Mouse (Mus musculus) retina, postnatal 1 day (tissue): ENCODE results near the gene Acsf2.
A peak's percentile ranks its signal among the peaks of the same experiment; 100 is the strongest.

Source experiments
- DNase-seq: peaks from one replicate; pipeline ENCODE4 v3.0.0-alpha.2; 2012

Acsf2 gene

DNA sequence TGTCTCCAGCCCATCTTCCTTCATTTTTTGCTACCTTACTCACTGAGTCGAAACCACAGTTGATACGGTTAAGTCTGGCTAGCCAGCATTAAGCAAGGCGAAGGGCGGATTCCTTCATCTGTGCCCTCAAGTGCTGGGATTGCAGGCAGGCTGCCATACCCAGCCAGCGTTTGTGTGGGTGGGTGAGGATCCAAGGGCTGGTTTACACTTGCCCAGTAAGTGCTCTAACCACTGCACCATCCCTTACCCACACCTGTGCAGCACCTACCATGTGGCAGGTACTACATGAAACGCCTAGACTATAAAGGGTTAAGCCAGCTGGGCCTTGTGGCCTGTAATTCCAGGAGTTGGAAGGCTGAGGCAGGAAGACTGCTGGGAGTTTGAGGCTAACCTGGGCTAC is 54.4 kb downstream of the Acsf2 start:
- DNase-seq, result no peak

DNA sequence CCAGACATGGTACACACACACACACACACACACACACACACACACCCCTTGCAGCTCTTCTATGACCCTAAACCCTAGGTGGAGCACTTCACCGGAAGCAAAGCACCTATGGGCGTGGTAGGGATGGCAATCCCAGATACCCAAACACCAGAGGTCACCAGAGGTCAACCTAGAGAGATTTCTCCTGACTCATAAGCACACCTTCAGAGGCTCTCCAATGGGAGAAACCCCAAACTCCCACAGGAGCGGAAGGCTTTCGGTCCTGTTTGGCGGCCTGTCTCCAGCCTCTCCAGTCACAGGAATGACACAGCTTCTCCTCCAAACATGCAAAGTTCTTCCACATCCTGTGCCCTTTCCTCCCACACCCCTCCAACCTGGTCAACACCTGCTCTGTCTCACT is 55.3 kb downstream of the Acsf2 start:
- no peak for DNase-seq

DNA sequence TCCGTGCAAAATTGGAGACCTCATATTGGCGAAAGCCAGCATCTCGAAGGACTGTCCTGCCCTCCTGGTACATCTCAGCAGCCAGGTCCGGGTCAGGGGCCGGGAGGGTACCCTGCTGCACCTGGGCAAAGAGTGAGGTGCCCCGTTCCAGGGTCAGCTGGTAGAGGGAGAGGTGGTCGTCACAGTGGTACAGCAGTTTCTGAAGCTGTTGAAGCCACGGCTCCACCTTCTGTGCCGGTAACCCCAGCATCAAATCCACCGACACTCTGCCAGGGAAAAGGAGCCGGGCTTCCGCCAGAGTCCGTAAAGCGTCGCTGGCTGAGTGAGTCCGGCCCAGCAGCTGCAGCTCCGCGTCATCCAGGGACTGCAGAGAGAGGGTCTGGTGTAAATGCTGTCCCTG is 57.2 kb downstream of the Acsf2 start:
- peak; percentile 27 for DNase-seq

DNA sequence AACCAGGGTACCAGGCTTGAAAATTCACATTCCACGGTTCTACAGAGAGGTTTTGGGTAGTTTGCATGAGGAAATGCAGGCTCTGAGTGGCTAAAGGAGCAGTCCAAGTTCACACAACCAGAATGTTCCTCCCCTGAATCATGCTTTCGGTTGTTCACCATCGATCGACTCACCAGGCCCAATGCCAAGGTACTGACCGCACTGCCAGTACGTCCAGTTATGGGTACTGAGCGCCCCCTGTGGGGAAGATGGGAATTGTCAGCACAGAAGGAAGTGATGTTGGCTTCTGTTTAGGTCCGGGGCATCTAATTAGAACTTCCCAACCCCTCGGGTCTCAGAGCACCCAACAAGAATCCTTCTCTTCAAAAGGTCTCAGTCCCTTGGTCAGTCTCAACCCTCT is 57.7 kb downstream of the Acsf2 start:
- DNase-seq, result peak; percentile 83

DNA sequence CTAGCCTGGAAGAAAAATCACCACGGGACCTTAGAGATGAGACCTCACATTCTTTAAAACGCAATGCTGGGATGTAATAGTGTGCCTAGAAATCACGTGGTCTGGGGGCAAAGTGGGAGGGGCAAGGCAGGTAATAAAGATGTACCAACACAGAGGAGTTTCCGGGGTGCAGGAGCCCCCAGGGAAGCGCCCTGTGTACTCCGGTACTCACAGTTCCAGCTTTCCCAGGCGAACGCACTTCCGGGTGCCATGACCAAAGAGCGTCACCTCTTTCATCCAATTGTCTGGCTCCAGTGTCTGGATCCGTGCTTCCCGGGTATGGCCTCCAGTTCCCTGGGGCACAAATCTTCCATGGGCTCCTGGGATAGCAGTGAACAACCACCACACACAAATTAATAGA is 58.3 kb downstream of the Acsf2 start:
- DNase-seq, result no peak

DNA sequence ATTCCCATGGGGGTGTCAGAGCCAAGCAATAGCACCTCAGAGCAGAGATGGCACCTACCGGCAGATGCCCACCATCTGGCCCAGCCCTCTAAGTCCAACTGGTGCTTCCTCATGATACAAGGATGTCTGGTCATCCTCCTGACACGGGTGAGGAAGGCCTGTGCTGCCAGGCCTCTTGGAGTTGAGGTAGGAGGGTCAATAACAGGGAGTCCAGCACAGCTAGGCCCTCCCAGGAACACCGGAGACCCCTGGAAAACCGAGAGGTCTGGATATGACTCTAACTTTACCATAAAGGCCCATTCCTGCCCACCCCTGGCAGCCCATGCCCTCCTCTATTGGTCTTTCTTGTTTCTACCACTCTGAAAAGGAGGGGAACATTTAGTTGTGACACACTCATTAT is 59.3 kb downstream of the Acsf2 start:
- no peak for DNase-seq

DNA sequence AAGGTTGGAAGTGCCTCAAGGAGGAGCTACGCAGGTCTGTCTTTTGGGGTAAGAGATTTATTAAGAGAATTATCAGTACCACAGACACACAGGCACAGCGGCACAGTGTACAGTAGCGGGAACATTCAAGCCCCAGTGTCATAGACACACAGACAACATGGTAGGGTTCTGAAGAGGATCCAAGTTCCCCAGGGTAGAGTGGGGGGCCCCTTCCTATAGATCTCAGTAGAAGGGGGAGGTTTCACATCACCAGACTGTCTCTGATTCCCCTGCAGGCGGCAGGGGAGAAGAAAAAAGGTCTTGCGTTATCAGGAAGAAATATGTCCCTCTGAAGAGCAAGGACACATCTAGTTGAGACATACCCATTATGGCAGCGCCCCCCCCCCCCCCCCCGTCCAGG is 61.9 kb downstream of the Acsf2 start:
- DNase-seq, result no peak

DNA sequence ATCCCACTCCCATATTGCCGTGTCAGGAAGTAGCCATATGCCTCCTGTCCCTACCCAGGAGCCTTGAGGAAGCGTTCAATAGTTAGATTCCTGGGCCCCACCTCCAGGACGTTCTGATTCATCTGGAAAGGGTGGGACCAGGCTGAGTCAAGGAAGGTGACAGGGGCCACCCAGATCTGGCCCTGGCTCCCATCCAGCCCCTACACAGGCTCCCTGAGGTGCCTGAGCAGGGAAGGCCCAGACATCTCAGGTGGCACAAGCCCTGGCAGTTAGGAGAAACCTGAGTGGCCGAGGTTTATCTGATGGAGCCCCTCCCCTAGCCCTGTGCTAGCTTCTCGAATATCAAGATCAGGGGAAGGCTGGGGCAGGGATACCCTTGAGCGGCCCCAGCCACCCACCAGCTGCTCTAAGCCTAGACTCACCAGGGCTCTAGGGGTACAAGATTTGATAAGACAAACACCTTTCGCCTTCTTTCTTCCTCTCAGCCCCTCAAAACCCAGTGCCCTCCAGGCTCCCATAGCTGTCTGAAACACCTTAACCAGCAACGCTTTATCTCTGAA is 62.9 kb downstream of the Acsf2 start:
- no peak for DNase-seq

DNA sequence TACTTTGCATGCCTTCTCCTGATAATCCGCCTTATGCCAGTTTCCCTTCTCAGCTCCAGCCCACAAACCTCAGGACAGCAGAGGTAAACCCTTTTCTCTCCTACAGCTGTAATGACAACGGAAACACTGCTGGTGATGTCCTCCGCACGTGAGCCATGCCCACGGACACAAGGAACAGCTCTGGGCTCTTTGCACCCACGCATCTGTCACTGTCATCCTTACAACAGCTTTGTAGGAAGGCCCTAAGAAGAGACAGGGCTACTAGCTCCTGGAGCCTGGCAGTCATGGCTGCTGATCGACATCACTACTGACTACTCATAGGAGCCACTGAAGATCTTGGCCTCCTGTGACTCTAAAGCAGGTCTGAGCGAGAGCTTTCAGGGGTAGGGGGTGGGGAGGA is 68.5 kb downstream of the Acsf2 start:
- no peak for DNase-seq

DNA sequence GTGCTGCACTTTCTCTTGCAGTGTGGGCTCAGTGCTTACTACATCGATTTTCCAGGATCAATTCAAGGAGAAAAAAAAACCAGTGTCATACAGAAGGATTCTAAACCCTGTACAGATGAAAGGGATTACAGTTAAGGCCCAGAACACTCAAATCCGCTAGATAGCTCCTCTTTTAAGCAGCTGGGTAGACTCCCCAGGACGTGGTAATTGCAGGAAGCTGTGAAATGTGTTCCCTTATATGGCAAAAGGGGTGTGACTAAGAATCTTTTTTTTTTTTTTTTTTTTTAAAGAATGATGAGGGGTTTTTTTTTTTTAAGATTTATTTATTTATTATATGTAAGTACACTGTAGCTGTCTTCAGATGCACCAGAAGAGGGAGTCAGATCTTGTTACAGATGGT is 72.8 kb downstream of the Acsf2 start:
- peak; percentile 22 for DNase-seq

DNA sequence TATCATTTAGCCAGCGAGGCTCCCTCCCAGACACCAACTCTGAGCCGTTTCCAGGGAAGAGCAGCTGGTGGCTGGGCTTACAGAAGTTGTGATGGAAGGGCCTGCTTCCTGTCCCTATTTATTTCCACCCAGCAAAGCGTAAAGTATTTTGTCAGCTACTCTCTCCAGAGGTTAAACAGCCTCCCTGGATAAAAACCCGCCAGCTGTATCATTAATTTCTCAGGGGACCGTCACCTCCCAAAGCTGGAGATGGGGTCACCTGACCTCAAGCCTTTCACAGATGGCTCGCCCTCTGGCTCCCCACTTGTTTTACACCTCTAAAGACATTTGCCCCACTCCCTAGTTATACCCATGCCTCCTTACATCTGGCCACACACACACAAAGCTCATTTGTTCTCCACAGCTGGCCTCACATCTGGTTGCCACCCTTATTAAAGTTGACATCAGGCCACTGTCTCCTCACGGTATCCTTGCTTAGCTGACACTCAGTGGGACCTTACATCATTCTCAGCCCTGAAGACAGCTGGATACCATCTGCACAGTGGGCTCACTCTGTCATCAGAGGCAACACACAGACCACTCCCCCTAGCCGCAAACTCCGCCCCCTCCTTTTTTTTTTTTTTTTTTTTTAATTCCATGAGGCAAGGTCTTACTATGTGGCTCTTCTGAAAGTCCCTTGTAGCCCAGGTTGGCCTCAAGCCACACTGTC is 75.3 kb downstream of the Acsf2 start:
- DNase-seq, result peak; percentile 41

DNA sequence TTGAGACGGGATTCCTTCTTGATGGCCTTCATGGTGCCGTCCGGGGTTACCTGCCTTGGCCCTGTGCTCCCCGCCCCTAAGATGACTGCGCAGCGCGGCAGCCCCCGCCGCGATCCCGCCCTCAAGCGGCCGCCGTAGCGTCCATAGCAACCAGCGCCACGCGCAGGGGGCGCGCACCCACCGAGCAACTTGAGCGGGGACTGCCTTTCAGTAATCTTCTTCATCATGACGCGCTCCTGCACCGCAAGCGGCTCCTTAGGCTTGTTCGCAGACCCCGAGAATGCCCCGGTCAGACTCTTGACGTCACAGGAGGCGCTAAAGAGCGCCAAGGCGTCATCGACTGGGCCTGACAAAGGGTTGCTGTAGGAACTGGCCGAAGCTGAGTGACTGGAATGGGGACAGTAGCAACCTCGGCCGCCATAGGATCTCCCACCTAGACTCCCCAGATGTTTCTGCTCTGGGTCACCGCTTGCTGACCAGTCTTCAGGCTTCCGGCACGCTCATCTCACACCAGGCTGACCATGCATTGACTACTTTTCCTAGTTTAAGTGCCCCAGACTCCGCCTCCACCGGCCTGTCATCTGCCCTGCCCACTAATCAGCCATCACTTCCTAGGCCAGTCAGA is 80.3 kb downstream of the Acsf2 start, which contains the start of gene Mycbpap:
Gene Mycbpap (minus strand): TSS at position 524 of the 625 bp plus-strand sequence.
- DNase-seq, result peak; percentile 88

DNA sequence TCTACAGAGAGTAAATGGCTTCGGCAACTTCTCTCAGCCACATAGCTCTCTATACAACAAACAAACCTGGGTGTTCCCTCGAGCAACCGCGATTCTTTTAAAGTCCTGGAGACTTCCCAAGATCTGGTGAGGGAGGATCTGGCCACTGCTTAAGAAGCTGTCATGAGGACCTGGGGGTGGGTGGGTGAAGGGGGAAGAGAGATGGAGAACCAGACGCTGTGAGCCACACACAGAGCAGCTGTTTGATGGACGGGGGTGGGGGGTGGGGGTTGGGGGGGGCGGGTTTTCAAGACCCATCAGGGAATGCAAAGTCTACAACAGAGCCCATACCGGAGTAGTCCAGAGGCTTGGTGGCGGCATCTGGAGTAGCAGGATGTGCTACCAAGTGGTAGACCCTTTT is 88.2 kb downstream of the Acsf2 start:
- no peak for DNase-seq

DNA sequence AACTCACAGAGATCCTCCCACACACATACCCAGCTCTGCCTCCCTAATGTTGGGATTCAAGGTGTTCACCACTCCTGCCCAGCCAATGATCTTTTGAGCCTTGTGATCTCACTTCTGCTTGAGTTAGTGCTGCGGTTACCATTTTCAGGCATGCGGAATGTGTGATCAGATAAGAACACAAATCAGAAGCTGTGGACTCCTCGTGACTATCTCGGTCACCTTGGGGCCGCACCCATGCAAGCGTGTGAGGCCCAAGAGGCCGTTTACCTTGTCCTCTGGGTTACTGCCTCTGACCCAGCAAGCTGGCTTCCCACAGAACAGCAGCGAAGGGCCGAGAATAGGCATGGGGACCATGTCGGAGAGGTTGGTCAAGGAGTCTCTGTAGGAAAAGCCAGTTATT is 92.7 kb downstream of the Acsf2 start:
- no peak for DNase-seq
